In genomic region chr15:85420686-85421085, GRCm38 (mm10) we compare ENCODE assay signal across 20 mouse cellular contexts.
"Had no signal": no experiment of that assay in that cellular context is flagged by ENCODE, and none has a peak within 500 bp of the region (broad histone marks: within the 10 kb centered on the region; RNA-seq: fewer than 3 reads in every experiment).

No protein-coding gene starts in this region.

- H3K9me3 ChIP-seq: limb, embryonic 10.5 days; limb, embryonic 13.5 days; liver, embryonic 12.5 days; liver, embryonic 15.5 days; midbrain, embryonic 12.5 days; midbrain, embryonic 15.5 days; neural tube, embryonic 13.5 days; stomach, embryonic 15.5 days had no signal

- H3K27me3 ChIP-seq: limb, embryonic 13.5 days; liver, embryonic 12.5 days; liver, embryonic 15.5 days; midbrain, embryonic 12.5 days; midbrain, embryonic 15.5 days; neural tube, embryonic 13.5 days; stomach, embryonic 15.5 days had no signal

- H3K27ac ChIP-seq: limb, embryonic 10.5 days; limb, embryonic 13.5 days; liver, embryonic 12.5 days; liver, embryonic 15.5 days; macrophage; midbrain, embryonic 12.5 days; midbrain, embryonic 15.5 days; neural tube, embryonic 13.5 days; stomach, embryonic 15.5 days had no signal

- H3K4me1 ChIP-seq: limb, embryonic 10.5 days; limb, embryonic 13.5 days; liver, embryonic 12.5 days; liver, embryonic 15.5 days; midbrain, embryonic 15.5 days; stomach, embryonic 15.5 days had no signal

- H3K4me2 ChIP-seq: limb, embryonic 13.5 days; liver, embryonic 12.5 days; liver, embryonic 15.5 days; midbrain, embryonic 12.5 days; midbrain, embryonic 15.5 days; neural tube, embryonic 13.5 days; stomach, embryonic 15.5 days had no signal

- H3K4me3 ChIP-seq: limb, embryonic 10.5 days; limb, embryonic 13.5 days; liver, embryonic 12.5 days; liver, embryonic 15.5 days; midbrain, embryonic 12.5 days; midbrain, embryonic 15.5 days; neural tube, embryonic 13.5 days; stomach, embryonic 15.5 days had no signal

- DNase-seq: kidney, adult 8-10 months; kidney, postnatal 14 days; kidney, postnatal 4 days; layer of hippocampus, adult 9-11 months; liver; lung, adult 18-20 months; retina, postnatal 1 day; right cerebral cortex, postnatal 25 days; spleen, adult 18-20 months; thymus, adult 18-20 months; thymus, postnatal 4 days had no signal

- H3K36me3 ChIP-seq: liver, embryonic 15.5 days; midbrain, embryonic 15.5 days; stomach, embryonic 15.5 days had no signal

- ATAC-seq: liver, embryonic 12.5 days; midbrain, embryonic 15.5 days had no signal

- H3K9ac ChIP-seq: limb, embryonic 13.5 days; liver, embryonic 12.5 days; liver, embryonic 15.5 days; midbrain, embryonic 12.5 days; midbrain, embryonic 15.5 days; neural tube, embryonic 13.5 days; stomach, embryonic 15.5 days had no signal
